ENCODE assay signal across 10 mouse cellular contexts in the genomic region with DNA sequence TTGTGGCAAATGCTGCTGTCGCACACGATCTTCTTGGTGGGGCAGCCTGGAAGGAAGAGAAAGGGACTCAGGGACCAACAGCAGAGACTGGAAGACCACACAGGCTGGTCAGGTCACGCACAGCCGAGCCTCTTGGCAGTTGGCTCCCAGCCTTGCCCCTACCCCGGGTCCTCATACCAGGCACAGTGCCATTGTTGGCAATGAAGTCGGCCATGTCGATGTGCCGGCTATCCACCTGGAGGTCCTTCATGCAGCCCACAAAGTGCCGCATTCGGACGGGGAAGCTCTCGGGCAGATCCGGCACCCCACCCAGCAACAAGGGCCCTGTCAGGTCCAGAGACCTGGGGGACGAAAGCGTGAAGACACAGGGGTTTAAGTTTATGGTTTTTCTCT. TPM values are rescaled to one million over a fixed set of nuclear protein-coding genes. Genes with fewer than 3 reads are reported as not detected.
A peak's percentile ranks its signal among the peaks of the same experiment; 100 is the strongest.
DNase-seq lines count a peak whose midpoint lies in the region; ATAC-seq and TF ChIP-seq lines count a peak whose summit lies in the region.
"Had no signal": no experiment of that assay in that cellular context is flagged by ENCODE, and none has a peak within 500 bp of the region (broad histone marks: within the 10 kb centered on the region; RNA-seq: fewer than 3 reads in every experiment).

No protein-coding gene starts in this region.

- no peak overlapping the region for H3K4me2 ChIP-seq in forebrain, postnatal 0 days (ENCODE audit: low read depth)
- H3K4me2 ChIP-seq in midbrain, embryonic 16.5 days (ENCODE audit: low read length) = no peak overlapping the region
- no peak overlapping the region for H3K4me2 ChIP-seq in intestine, embryonic 16.5 days (ENCODE audit: low read depth, low read length)

- no peak overlapping the region for H3K27ac ChIP-seq in gastrocnemius, adult 2 months
- H3K27ac ChIP-seq in forebrain, postnatal 0 days (ENCODE audit: low read depth, low read length) = 0 out of 2 replicates have a peak overlapping the region, but pooled peaks have one; percentile 10
- H3K27ac ChIP-seq in midbrain, embryonic 16.5 days (ENCODE audit: low read length) = 0 out of 2 replicates have a peak overlapping the region, but pooled peaks have one; percentile 46
- H3K27ac ChIP-seq in intestine, embryonic 16.5 days (ENCODE audit: low read length) = no peak overlapping the region

- intact Hi-C loops in gastrocnemius, adult 2 months (cut with DNase I) = no loop called here
- intact Hi-C loops in heart, postnatal 25 days (cut with DNase I) = loop anchor here (5.0 to 10.0 kb wide), 2 partner anchors 45 to 362 kb away; partner anchors contain the start of gene Sars

- H3K4me3 ChIP-seq in gastrocnemius, adult 2 months = no peak overlapping the region
- no peak overlapping the region for H3K4me3 ChIP-seq in forebrain, postnatal 0 days (ENCODE audit: low read depth, low read length)
- H3K4me3 ChIP-seq in midbrain, embryonic 16.5 days (ENCODE audit: low read depth, low read length) = no peak overlapping the region
- no peak overlapping the region for H3K4me3 ChIP-seq in intestine, embryonic 16.5 days (ENCODE audit: low read length)

- WGBS in forebrain, postnatal 0 days = 63% methylated on average over 15 of the region's 15 CpGs
- WGBS in midbrain, embryonic 16.5 days = 73% methylated on average over 15 of the region's 15 CpGs
- WGBS in intestine, embryonic 16.5 days = 90% methylated on average over 15 of the region's 15 CpGs

- ATAC-seq in forebrain, postnatal 0 days = no peak
- 0 out of 2 replicates have a peak, but pooled peaks have one; percentile 1 for ATAC-seq in midbrain, embryonic 16.5 days
- no peak for ATAC-seq in intestine, embryonic 16.5 days

- H3K9me3 ChIP-seq in forebrain, postnatal 0 days (ENCODE audit: low read length) = no peaks in the 10 kb centered on the region
- H3K9me3 ChIP-seq in midbrain, embryonic 16.5 days (replicated peaks; ENCODE audit: control insufficient read depth, low read length, poor library complexity, severe bottlenecking) = no peaks in the 10 kb centered on the region
- no peaks in the 10 kb centered on the region for H3K9me3 ChIP-seq in intestine, embryonic 16.5 days (ENCODE audit: control insufficient read depth, low read length)

- peaks cover 84% of the 10 kb centered on the region for H3K36me3 ChIP-seq in forebrain, postnatal 0 days (ENCODE audit: insufficient read depth)
- H3K36me3 ChIP-seq in midbrain, embryonic 16.5 days (ENCODE audit: control insufficient read depth, insufficient read depth, low read length) = peaks cover 48% of the 10 kb centered on the region
- no peaks in the 10 kb centered on the region for H3K36me3 ChIP-seq in intestine, embryonic 16.5 days (ENCODE audit: control insufficient read depth, insufficient read depth, low read length)

- DNase-seq in gastrocnemius, adult 2 months = peak; percentile 24
- DNase-seq in gastrocnemius, postnatal 4 days (ENCODE audit: low spot score in 2 of 2) = no peak
- DNase-seq in cerebellum, postnatal 14 days = peak; percentile 77 to 80
- DNase-seq in forebrain, postnatal 0 days = no peak
- DNase-seq in heart, postnatal 25 days (ENCODE audit: low spot score) = no peak
- DNase-seq in layer of hippocampus, adult 8-10 months (ENCODE audit: low spot score in 2 of 2) = no peak
- DNase-seq: lung, embryonic 14.5 days had no signal

- no peak for TF ChIP-seq CTCF in gastrocnemius, adult 2 months (IDR thresholded peaks at IDR 0.05)
- no peak for TF ChIP-seq CTCF in forebrain, postnatal 0 days (IDR thresholded peaks at IDR 0.05; ENCODE audit: low read depth)

- H3K4me1 ChIP-seq in forebrain, postnatal 0 days (ENCODE audit: insufficient read depth) = peaks cover 6% of the 10 kb centered on the region; the same call in 1 of the 2 replicates
- peaks cover 18% of the 10 kb centered on the region for H3K4me1 ChIP-seq in midbrain, embryonic 16.5 days (ENCODE audit: control insufficient read depth, insufficient read depth, low read length)
- H3K4me1 ChIP-seq in intestine, embryonic 16.5 days (ENCODE audit: control insufficient read depth, insufficient read depth, low read length) = peaks cover 5% of the 10 kb centered on the region; the same call in 1 of the 2 replicates

- no peaks in the 10 kb centered on the region for H3K27me3 ChIP-seq in forebrain, postnatal 0 days (ENCODE audit: insufficient read depth, low read length)
- no peaks in the 10 kb centered on the region for H3K27me3 ChIP-seq in midbrain, embryonic 16.5 days (ENCODE audit: control insufficient read depth, insufficient read depth, low read depth, low read length)
- no peaks in the 10 kb centered on the region for H3K27me3 ChIP-seq in intestine, embryonic 16.5 days (replicated peaks; ENCODE audit: control insufficient read depth, insufficient read depth, low read length)

- no peak overlapping the region for H3K9ac ChIP-seq in forebrain, postnatal 0 days
- no peak overlapping the region for H3K9ac ChIP-seq in midbrain, embryonic 16.5 days (ENCODE audit: low read depth, low read length)
- H3K9ac ChIP-seq in intestine, embryonic 16.5 days (ENCODE audit: low read depth, low read length) = no peak overlapping the region
- H3K9ac ChIP-seq: lung, embryonic 14.5 days had no signal

RNA-seq across cellular contexts. Expression of gene Celsr2, which starts 12.8 kb away (rescaled TPM):
- total RNA-seq in gastrocnemius, adult 2 months (2021) = 1 to 10 TPM; 6.4 to 8.8 TPM
- 1 to 10 TPM; 3.0 to 5.9 TPM for total RNA-seq in gastrocnemius, postnatal 4 days (2021)
- total RNA-seq in forebrain, postnatal 0 days (2014; rRNA removed) = 39.0 and 51.4 TPM in 2 replicates
- 14.4 and 24.5 TPM in 2 replicates for polyA plus RNA-seq in forebrain, postnatal 0 days (2015; fragmentation: Nextera tagmentation; extraction: Ambion mirVana)
- 27.9 and 33.2 TPM in 2 replicates for polyA plus RNA-seq in midbrain, embryonic 16.5 days (2015; fragmentation: Nextera tagmentation; extraction: Ambion mirVana)
- 1 to 10 TPM; 4.2 to 5.3 TPM for total RNA-seq in heart, postnatal 25 days (2021)
- 100 to 1,000 TPM; 170 to 179 (median 172) TPM for total RNA-seq in layer of hippocampus, adult 8-10 months (2022)
- 2.6 and 3.0 TPM in 2 replicates for polyA plus RNA-seq in intestine, embryonic 16.5 days (2015; fragmentation: Nextera tagmentation; extraction: Ambion mirVana)

RNA-seq across cellular contexts. Expression of gene Psrc1, which starts 18.9 kb away (rescaled TPM):
- not detected for total RNA-seq in gastrocnemius, adult 2 months (2021)
- total RNA-seq in gastrocnemius, postnatal 4 days (2021) = 1 to 10 TPM; 4.1 to 6.0 TPM
- 9.5 and 10.5 TPM in 2 replicates for total RNA-seq in forebrain, postnatal 0 days (2014; rRNA removed)
- polyA plus RNA-seq in forebrain, postnatal 0 days (2015; fragmentation: Nextera tagmentation; extraction: Ambion mirVana) = 6.5 and 7.0 TPM in 2 replicates
- polyA plus RNA-seq in midbrain, embryonic 16.5 days (2015; fragmentation: Nextera tagmentation; extraction: Ambion mirVana) = 3.9 and 5.2 TPM in 2 replicates
- under 1 TPM; 0.16 to 0.45 TPM for total RNA-seq in heart, postnatal 25 days (2021)
- 10 to 100 TPM; 17.0 to 27.2 (median 22.9) TPM for total RNA-seq in layer of hippocampus, adult 8-10 months (2022)
- polyA plus RNA-seq in intestine, embryonic 16.5 days (2015; fragmentation: Nextera tagmentation; extraction: Ambion mirVana) = 22.1 and 26.1 TPM in 2 replicates

RNA-seq across cellular contexts. Expression of gene Mybphl, which starts 37.8 kb away (rescaled TPM):
- total RNA-seq in gastrocnemius, adult 2 months (2021) = not detected
- not detected for total RNA-seq in gastrocnemius, postnatal 4 days (2021)
- total RNA-seq in forebrain, postnatal 0 days (2014; rRNA removed) = not detected in 2 replicates
- polyA plus RNA-seq in forebrain, postnatal 0 days (2015; fragmentation: Nextera tagmentation; extraction: Ambion mirVana) = not detected in 2 replicates
- polyA plus RNA-seq in midbrain, embryonic 16.5 days (2015; fragmentation: Nextera tagmentation; extraction: Ambion mirVana) = not detected in 2 replicates
- total RNA-seq in heart, postnatal 25 days (2021) = 10 to 100 TPM; 58.9 to 60.3 TPM
- 1 to 10 TPM in 2 of 4 experiments, under 1 TPM in 2; 0.52 to 1.8 (median 0.83) TPM for total RNA-seq in layer of hippocampus, adult 8-10 months (2022)
- not detected in 2 replicates for polyA plus RNA-seq in intestine, embryonic 16.5 days (2015; fragmentation: Nextera tagmentation; extraction: Ambion mirVana)
- total RNA-seq: adrenal gland, postnatal 4 days had no signal

RNA-seq across cellular contexts. Expression of gene Sars, which starts 42.5 kb away (rescaled TPM):
- 100 to 1,000 TPM; 116 to 135 TPM for total RNA-seq in gastrocnemius, adult 2 months (2021)
- total RNA-seq in gastrocnemius, postnatal 4 days (2021) = 100 to 1,000 TPM; 107 to 113 TPM
- total RNA-seq in forebrain, postnatal 0 days (2014; rRNA removed) = 196 and 202 TPM in 2 replicates
- 220 and 223 TPM in 2 replicates for polyA plus RNA-seq in forebrain, postnatal 0 days (2015; fragmentation: Nextera tagmentation; extraction: Ambion mirVana)
- polyA plus RNA-seq in midbrain, embryonic 16.5 days (2015; fragmentation: Nextera tagmentation; extraction: Ambion mirVana) = 217 and 220 TPM in 2 replicates
- 10 to 100 TPM; 80.8 to 81.5 TPM for total RNA-seq in heart, postnatal 25 days (2021)
- 100 to 1,000 TPM; 191 to 220 (median 209) TPM for total RNA-seq in layer of hippocampus, adult 8-10 months (2022)
- 166 and 168 TPM in 2 replicates for polyA plus RNA-seq in intestine, embryonic 16.5 days (2015; fragmentation: Nextera tagmentation; extraction: Ambion mirVana)

Comparison
In these comparisons a context has a peak if more than half of its experiments do, and no peak if none do; other contexts are left out.
1. DNase-seq: peak in gastrocnemius, adult 2 months (single experiment) and cerebellum, postnatal 14 days (2 of 2); none in gastrocnemius, postnatal 4 days (0 of 2), forebrain, postnatal 0 days (single experiment), heart, postnatal 25 days (single experiment) and layer of hippocampus, adult 8-10 months (0 of 2).
2. H3K27ac ChIP-seq: peak in forebrain, postnatal 0 days (single experiment) and midbrain, embryonic 16.5 days (single experiment); none in gastrocnemius, adult 2 months (single experiment) and intestine, embryonic 16.5 days (single experiment).
3. RNA of gene Mybphl, which starts 37.8 kb away (total RNA-seq): 58.9 to 60.3 TPM in heart, postnatal 25 days; 0.52 to 1.8 TPM in layer of hippocampus, adult 8-10 months, not detected in gastrocnemius, postnatal 4 days, not detected in gastrocnemius, adult 2 months and not detected in forebrain, postnatal 0 days; every median in the first group is over 10 times any median in the second.